ENCODE assay signal across 14 mouse cellular contexts in genomic region chr1:153733181-153733580, GRCm38 (mm10). TPM values are rescaled to one million over a fixed set of nuclear protein-coding genes. Genes with fewer than 3 reads are reported as not detected.
DNase-seq lines count a peak whose midpoint lies in the region; ATAC-seq and TF ChIP-seq lines count a peak whose summit lies in the region.
"Had no signal": no experiment of that assay in that cellular context is flagged by ENCODE, and none has a peak within 500 bp of the region (broad histone marks: within the 10 kb centered on the region; RNA-seq: fewer than 3 reads in every experiment).

No protein-coding gene starts in this region.

- H3K36me3 ChIP-seq in embryonic facial prominence, embryonic 11.5 days (replicated peaks; ENCODE audit: control insufficient read depth, insufficient read depth, low read depth, low read length) = no peaks in the 10 kb centered on the region
- H3K36me3 ChIP-seq in embryonic facial prominence, embryonic 10.5 days (replicated peaks) = no peaks in the 10 kb centered on the region
- H3K36me3 ChIP-seq in stomach, embryonic 16.5 days (ENCODE audit: control insufficient read depth, insufficient read depth, low read length) = no peaks in the 10 kb centered on the region
- no peaks in the 10 kb centered on the region for H3K36me3 ChIP-seq in stomach, postnatal 0 days (ENCODE audit: control insufficient read depth, insufficient read depth, low read length)
- H3K36me3 ChIP-seq in neural tube, embryonic 12.5 days = no peaks in the 10 kb centered on the region

- no peak overlapping the region for H3K9ac ChIP-seq in embryonic facial prominence, embryonic 11.5 days (replicated peaks; ENCODE audit: low read length)
- H3K9ac ChIP-seq in stomach, embryonic 16.5 days (ENCODE audit: low read length) = 0 out of 2 replicates have a peak overlapping the region, but pooled peaks have one; percentile 15
- H3K9ac ChIP-seq in stomach, postnatal 0 days (ENCODE audit: low read length) = no peak overlapping the region
- no peak overlapping the region; the same call in 1 of the 2 replicates for H3K9ac ChIP-seq in neural tube, embryonic 12.5 days
- H3K9ac ChIP-seq: lung, embryonic 14.5 days had no signal

- H3K27ac ChIP-seq in embryonic facial prominence, embryonic 11.5 days (replicated peaks; ENCODE audit: low read depth, low read length) = no peak overlapping the region
- H3K27ac ChIP-seq in embryonic facial prominence, embryonic 10.5 days (replicated peaks) = no peak overlapping the region; the same call in 1 of the 2 replicates
- H3K27ac ChIP-seq in stomach, embryonic 16.5 days (ENCODE audit: low read length) = no peak overlapping the region
- no peak overlapping the region for H3K27ac ChIP-seq in stomach, postnatal 0 days (replicated peaks)
- H3K27ac ChIP-seq in neural tube, embryonic 12.5 days = no peak overlapping the region
- H3K27ac ChIP-seq: heart, adult 2 months had no signal

- TF ChIP-seq CTCF in stomach, postnatal 0 days (IDR thresholded peaks at IDR 0.05; ENCODE audit: low read depth) = no peak

- no peak overlapping the region for H3K4me3 ChIP-seq in embryonic facial prominence, embryonic 11.5 days (ENCODE audit: low read depth, low read length)
- no peak overlapping the region for H3K4me3 ChIP-seq in embryonic facial prominence, embryonic 10.5 days
- no peak overlapping the region for H3K4me3 ChIP-seq in stomach, embryonic 16.5 days (replicated peaks; ENCODE audit: low read length)
- H3K4me3 ChIP-seq in stomach, postnatal 0 days (ENCODE audit: low read depth, low read length) = no peak overlapping the region
- H3K4me3 ChIP-seq in neural tube, embryonic 12.5 days = no peak overlapping the region
- H3K4me3 ChIP-seq: heart, adult 2 months had no signal

- H3K9me3 ChIP-seq in embryonic facial prominence, embryonic 11.5 days (replicated peaks; ENCODE audit: control insufficient read depth, low read length) = no peaks in the 10 kb centered on the region
- H3K9me3 ChIP-seq in embryonic facial prominence, embryonic 10.5 days = no peaks in the 10 kb centered on the region
- H3K9me3 ChIP-seq in stomach, embryonic 16.5 days (replicated peaks; ENCODE audit: control insufficient read depth, low read length) = no peaks in the 10 kb centered on the region
- no peaks in the 10 kb centered on the region for H3K9me3 ChIP-seq in stomach, postnatal 0 days (ENCODE audit: control insufficient read depth, low read length)
- H3K9me3 ChIP-seq in neural tube, embryonic 12.5 days = no peaks in the 10 kb centered on the region

- peak; percentile 11 for DNase-seq in embryonic facial prominence, embryonic 11.5 days (ENCODE audit: low spot score)
- no peak for DNase-seq in embryonic facial prominence, embryonic 10.5 days (ENCODE audit: low spot score)
- DNase-seq in stomach, postnatal 0 days (ENCODE audit: low spot score) = no peak
- DNase-seq in kidney, adult 9 months = no peak
- DNase-seq: adrenal gland, postnatal 36 days; cerebellum, adult 9-11 months; heart, adult 2 months; heart, postnatal 4 days; kidney, postnatal 14 days had no signal

- H3K27me3 ChIP-seq in embryonic facial prominence, embryonic 11.5 days (ENCODE audit: control insufficient read depth, insufficient read depth, low read length) = no peaks in the 10 kb centered on the region
- H3K27me3 ChIP-seq in embryonic facial prominence, embryonic 10.5 days (replicated peaks; ENCODE audit: low read depth, poor library complexity, severe bottlenecking) = peaks cover 41% of the 10 kb centered on the region
- H3K27me3 ChIP-seq in stomach, embryonic 16.5 days (ENCODE audit: control insufficient read depth, insufficient read depth, low read length) = peaks cover 3% of the 10 kb centered on the region; the same call in 1 of the 2 replicates
- H3K27me3 ChIP-seq in stomach, postnatal 0 days (ENCODE audit: control insufficient read depth, insufficient read depth, low read length) = no peaks in the 10 kb centered on the region
- no peaks in the 10 kb centered on the region for H3K27me3 ChIP-seq in neural tube, embryonic 12.5 days (replicated peaks)

- 52% methylated on average over 9 of the region's 9 CpGs for WGBS in embryonic facial prominence, embryonic 11.5 days
- 32% methylated on average over 9 of the region's 9 CpGs for WGBS in embryonic facial prominence, embryonic 10.5 days
- 43% methylated on average over 9 of the region's 9 CpGs for WGBS in stomach, embryonic 16.5 days
- 36% methylated on average over 9 of the region's 9 CpGs for WGBS in stomach, postnatal 0 days
- 24% methylated on average over 9 of the region's 9 CpGs for WGBS in neural tube, embryonic 12.5 days

- no peak overlapping the region for H3K4me2 ChIP-seq in embryonic facial prominence, embryonic 11.5 days (ENCODE audit: low read depth, low read length)
- no peak overlapping the region for H3K4me2 ChIP-seq in stomach, embryonic 16.5 days (ENCODE audit: low read depth, low read length)
- H3K4me2 ChIP-seq in stomach, postnatal 0 days (replicated peaks; ENCODE audit: low read depth) = no peak overlapping the region
- H3K4me2 ChIP-seq in neural tube, embryonic 12.5 days (replicated peaks) = no peak overlapping the region
- H3K4me2 ChIP-seq: lung, embryonic 14.5 days had no signal

- ATAC-seq in embryonic facial prominence, embryonic 11.5 days (replicated peaks; ENCODE audit: insufficient number of reproducible peaks, low FRiP score, low TSS enrichment, low read depth) = no peak; the same call in 1 of the 2 replicates
- ATAC-seq in stomach, embryonic 16.5 days (ENCODE audit: insufficient read depth, low FRiP score) = no peak
- ATAC-seq in stomach, postnatal 0 days (ENCODE audit: low FRiP score, low TSS enrichment) = no peak
- peak; percentile 67 for ATAC-seq in neural tube, embryonic 12.5 days (ENCODE audit: low FRiP score, low read depth)
- ATAC-seq in CD4-positive, CD25-positive, alpha-beta regulatory T cell, adult 4 months = no peak
- no peak for ATAC-seq in megakaryocyte, adult 5-6 weeks (ENCODE audit: poor library complexity, severe bottlenecking)

- no peaks in the 10 kb centered on the region for H3K4me1 ChIP-seq in embryonic facial prominence, embryonic 11.5 days (ENCODE audit: control insufficient read depth, insufficient read depth, low read length)
- H3K4me1 ChIP-seq in embryonic facial prominence, embryonic 10.5 days = peaks cover 49% of the 10 kb centered on the region
- peaks cover 8% of the 10 kb centered on the region; the same call in 1 of the 2 replicates for H3K4me1 ChIP-seq in stomach, embryonic 16.5 days (ENCODE audit: control insufficient read depth, insufficient read depth, low read length)
- 0 out of 2 replicates have a peak, but pooled peaks cover 2% of the 10 kb centered on the region for H3K4me1 ChIP-seq in stomach, postnatal 0 days (replicated peaks; ENCODE audit: control insufficient read depth, insufficient read depth)
- H3K4me1 ChIP-seq in neural tube, embryonic 12.5 days = peaks cover 44% of the 10 kb centered on the region

- no peak for TF ChIP-seq EP300 in stomach, postnatal 0 days (optimal IDR thresholded peaks at IDR 0.05)

RNA-seq across cellular contexts. Expression of gene Rgs16, which starts 7.0 kb away (rescaled TPM):
- polyA plus RNA-seq in embryonic facial prominence, embryonic 11.5 days (2014; fragmentation: Nextera tagmentation; extraction: Ambion mirVana) = 6.5 and 6.7 TPM in 2 replicates
- 7.9 and 9.5 TPM in 2 replicates for polyA plus RNA-seq in embryonic facial prominence, embryonic 10.5 days (2016; fragmentation: Nextera tagmentation; extraction: Ambion mirVana)
- 4.3 and 5.0 TPM in 2 replicates for polyA plus RNA-seq in stomach, embryonic 16.5 days (2015; fragmentation: Nextera tagmentation; extraction: Ambion mirVana)
- 2.3 and 2.7 TPM in 2 replicates for polyA plus RNA-seq in stomach, postnatal 0 days (2015; fragmentation: Nextera tagmentation; extraction: Ambion mirVana)
- 42.6 TPM in 2 replicates for polyA plus RNA-seq in neural tube, embryonic 12.5 days (2016; fragmentation: Nextera tagmentation; extraction: Ambion mirVana)
- polyA plus RNA-seq in CD4-positive, CD25-positive, alpha-beta regulatory T cell, adult 4 months (2017; shearing (Covaris generic)) = 10 to 100 TPM; 10.9 to 46.2 TPM
- not detected in 2 replicates for total RNA-seq in megakaryocyte, adult 5-6 weeks (2015)
- not detected in 2 replicates for total RNA-seq in megakaryocyte, adult 5-6 weeks (2017)

RNA-seq across cellular contexts. Expression of gene Rnasel, which starts 16.0 kb away (rescaled TPM):
- 14.5 and 15.0 TPM in 2 replicates for polyA plus RNA-seq in embryonic facial prominence, embryonic 11.5 days (2014; fragmentation: Nextera tagmentation; extraction: Ambion mirVana)
- 8.0 and 9.5 TPM in 2 replicates for polyA plus RNA-seq in embryonic facial prominence, embryonic 10.5 days (2016; fragmentation: Nextera tagmentation; extraction: Ambion mirVana)
- 13.7 TPM in 2 replicates for polyA plus RNA-seq in stomach, embryonic 16.5 days (2015; fragmentation: Nextera tagmentation; extraction: Ambion mirVana)
- polyA plus RNA-seq in stomach, postnatal 0 days (2015; fragmentation: Nextera tagmentation; extraction: Ambion mirVana) = 11.8 TPM in 2 replicates
- 35.6 and 37.8 TPM in 2 replicates for polyA plus RNA-seq in neural tube, embryonic 12.5 days (2016; fragmentation: Nextera tagmentation; extraction: Ambion mirVana)
- polyA plus RNA-seq in CD4-positive, CD25-positive, alpha-beta regulatory T cell, adult 4 months (2017; shearing (Covaris generic)) = 10 to 100 TPM; 53.0 to 58.5 TPM
- 50.2 and 54.4 TPM in 2 replicates for total RNA-seq in megakaryocyte, adult 5-6 weeks (2015)
- 60.5 and 74.1 TPM in 2 replicates for total RNA-seq in megakaryocyte, adult 5-6 weeks (2017)
